Mouse (Mus musculus): ENCODE measurements around the gene Tapbp.

The Tapbp gene

DNA sequence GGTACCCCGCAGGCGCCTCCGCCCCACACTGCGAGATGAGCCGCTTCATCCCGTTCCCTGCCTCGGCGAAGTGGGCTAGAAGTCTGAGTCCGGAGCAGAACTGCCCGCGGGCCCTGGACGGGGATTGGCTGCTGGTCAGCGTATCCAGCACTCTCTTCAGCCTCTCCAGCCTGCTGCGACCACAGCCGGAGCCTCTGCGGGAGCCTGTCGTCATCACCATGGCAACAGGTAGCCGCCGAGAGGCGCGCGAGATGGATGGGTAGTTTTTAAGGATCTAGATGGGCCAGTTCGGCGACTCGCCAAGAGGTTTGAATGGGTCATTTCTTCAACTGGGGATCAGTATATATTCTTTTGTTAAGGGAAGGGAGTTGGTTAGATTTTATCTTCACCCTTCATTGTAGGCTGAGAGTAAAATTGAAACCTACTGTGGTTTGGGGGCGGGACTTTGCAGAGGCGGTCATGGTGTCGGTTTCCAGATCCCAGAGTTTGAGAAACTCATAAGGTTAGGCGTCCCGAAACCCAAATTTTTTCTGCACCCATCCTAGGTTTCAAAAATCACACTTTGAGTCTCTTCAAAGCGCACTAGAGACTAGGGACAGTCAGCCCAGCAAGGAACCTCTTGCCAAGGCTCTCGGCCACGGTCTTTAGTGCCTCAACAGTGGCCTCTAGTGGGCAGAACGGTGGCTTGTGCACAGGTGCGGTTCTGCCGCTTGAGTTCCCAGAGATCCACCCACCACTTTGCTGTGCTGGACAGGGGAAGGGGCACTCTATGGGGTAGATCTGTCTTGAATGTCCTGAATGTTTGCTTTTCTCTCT, 4.8 kb downstream of the Tapbp start:
- DNase-seq (ENCODE audit: inconsistent age in 2 of 2, low spot score in 1 of 2): peak; percentile 86 to 95

GRCm38 (mm10) chr17:33921361-33921760, 5.7 kb downstream of the Tapbp start:
- DNase-seq (ENCODE audit: inconsistent age in 2 of 2, low spot score in 1 of 2): no peak

- DNase-seq (ENCODE audit: inconsistent age in 2 of 2, low spot score in 1 of 2): peak; percentile 33 to 64
Observed at GRCm38 (mm10) chr17:33924577-33925283, 9.0 kb downstream of the Tapbp start.

GRCm38 (mm10) chr17:33925406-33926116, 9.9 kb downstream of the Tapbp start:
- no peak for DNase-seq (ENCODE audit: inconsistent age in 2 of 2, low spot score in 1 of 2)

GRCm38 (mm10) chr17:33926207-33926932, 10.7 kb downstream of the Tapbp start:
- peak in 1 of 2 experiments; percentile 57 for DNase-seq (ENCODE audit: inconsistent age in 2 of 2, low spot score in 1 of 2)

- DNase-seq (ENCODE audit: inconsistent age in 2 of 2, low spot score in 1 of 2): peak in 1 of 2 experiments; percentile 14
Observed at GRCm38 (mm10) chr17:33928251-33928947, 12.7 kb downstream of the Tapbp start.

GRCm38 (mm10) chr17:33929371-33930279, 13.9 kb downstream of the Tapbp start, which contains the start of gene Rgl2:
Gene Rgl2, plus strand, starts transcription at chr17:33929543.
- peak; percentile 93 to 97 for DNase-seq (ENCODE audit: inconsistent age in 2 of 2, low spot score in 1 of 2)

GRCm38 (mm10) chr17:33930280-33931158, 14.8 kb downstream of the Tapbp start:
- DNase-seq (ENCODE audit: inconsistent age in 2 of 2, low spot score in 1 of 2): peak; percentile 78 to 91

DNA sequence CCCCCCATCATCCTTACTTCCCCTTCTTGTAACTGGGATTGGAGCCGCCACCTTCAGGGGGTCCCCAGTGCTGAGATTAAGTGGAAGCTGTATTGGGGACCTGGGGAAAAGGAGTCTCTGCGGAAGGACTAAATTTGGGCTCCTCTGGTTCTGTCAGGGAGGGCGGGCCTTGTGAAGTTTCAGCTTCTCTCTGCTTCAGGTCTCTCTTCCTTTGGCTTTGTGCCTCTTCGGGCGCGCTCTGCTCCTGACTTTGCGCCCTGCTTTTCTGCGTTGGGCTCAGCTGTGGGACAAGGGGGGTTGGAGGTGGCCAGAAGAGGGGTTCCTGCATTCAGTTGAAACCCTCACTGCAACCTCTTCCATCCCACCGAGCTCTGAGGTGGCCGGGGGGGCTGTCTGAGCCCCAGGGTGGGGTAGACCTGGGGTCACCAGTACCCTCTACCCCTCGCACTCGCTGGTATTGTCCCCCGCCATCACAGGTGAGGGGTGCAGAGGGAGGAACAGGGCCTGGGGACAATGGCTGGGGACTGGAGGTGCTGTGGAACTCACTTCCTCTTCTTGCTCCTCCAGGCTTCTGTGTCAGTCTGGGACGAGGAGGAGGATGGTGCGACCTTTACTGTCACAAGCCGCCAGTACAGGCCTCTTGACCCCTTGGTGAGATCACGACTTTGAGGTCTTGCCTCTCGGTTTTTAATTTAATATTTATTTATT, 15.6 kb downstream of the Tapbp start:
- peak in 1 of 2 experiments; percentile 60 for DNase-seq (ENCODE audit: inconsistent age in 2 of 2, low spot score in 1 of 2)

DNA sequence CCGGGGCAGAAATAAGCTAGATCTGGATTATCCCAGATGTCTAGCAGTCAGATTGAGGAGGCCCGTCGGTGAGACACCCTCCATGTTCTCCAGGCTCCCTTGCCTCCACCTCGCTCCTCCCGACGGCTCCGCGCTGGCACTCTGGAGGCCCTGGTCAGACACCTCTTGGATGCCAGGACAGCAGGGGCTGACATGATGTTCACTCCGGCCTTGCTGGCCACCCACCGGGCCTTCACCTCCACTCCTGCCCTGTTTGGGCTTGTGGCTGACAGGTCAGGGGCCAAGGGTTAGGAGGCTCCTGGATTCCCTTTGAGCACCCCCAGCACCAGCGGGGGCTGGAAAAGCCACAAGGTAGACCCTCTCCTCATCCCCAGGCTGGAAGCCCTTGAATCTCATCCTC, 16.2 kb downstream of the Tapbp start:
- no peak for DNase-seq (ENCODE audit: inconsistent age in 2 of 2, low spot score in 1 of 2)

DNA sequence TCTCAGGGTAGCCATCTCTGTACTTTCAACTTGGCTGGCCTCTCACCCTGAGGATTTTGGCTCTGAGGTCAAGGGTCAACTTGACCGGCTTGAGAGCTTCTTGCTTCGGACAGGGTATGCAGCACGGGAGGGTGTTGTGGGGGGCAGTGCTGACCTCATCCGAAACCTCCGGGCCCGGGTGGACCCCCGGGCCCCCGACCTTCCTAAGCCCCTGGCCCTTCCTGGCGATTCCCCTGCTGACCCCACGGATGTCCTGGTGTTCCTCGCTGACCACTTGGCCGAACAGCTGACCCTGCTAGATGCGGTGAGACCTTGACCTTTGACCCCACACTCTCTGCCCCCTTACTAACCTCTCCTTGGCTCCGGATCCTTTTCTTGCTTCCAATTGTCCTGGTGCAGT, 16.7 kb downstream of the Tapbp start:
- DNase-seq (ENCODE audit: inconsistent age in 2 of 2, low spot score in 1 of 2): no peak

GRCm38 (mm10) chr17:33932970-33933369, 17.3 kb downstream of the Tapbp start:
- no peak for DNase-seq (ENCODE audit: inconsistent age in 2 of 2, low spot score in 1 of 2)

- no peak for DNase-seq (ENCODE audit: inconsistent age in 2 of 2, low spot score in 1 of 2)
Observed at GRCm38 (mm10) chr17:33935422-33936055, 19.8 kb downstream of the Tapbp start.

DNA sequence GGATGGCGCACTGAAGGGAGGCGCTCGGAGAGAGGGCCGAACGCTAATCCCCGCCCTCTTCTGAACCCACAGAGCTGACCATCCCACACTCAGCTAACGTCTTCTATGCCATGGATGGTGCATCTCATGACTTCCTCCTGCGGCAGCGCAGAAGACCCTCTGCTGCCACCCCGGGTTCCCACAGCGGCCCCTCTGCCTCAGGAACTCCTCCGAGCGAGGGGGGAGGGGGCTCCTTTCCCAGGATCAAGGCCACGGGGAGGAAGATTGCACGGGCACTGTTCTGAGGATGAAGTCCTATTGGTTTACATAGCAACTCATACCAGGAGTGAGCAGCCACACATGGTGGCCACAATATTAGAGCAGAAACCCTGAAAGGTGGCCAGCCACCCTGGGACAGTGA, 21.3 kb downstream of the Tapbp start:
- DNase-seq (ENCODE audit: inconsistent age in 2 of 2, low spot score in 1 of 2): no peak

GRCm38 (mm10) chr17:33938783-33939182, 23.1 kb downstream of the Tapbp start:
- no peak for DNase-seq (ENCODE audit: inconsistent age in 2 of 2, low spot score in 1 of 2)

GRCm38 (mm10) chr17:33940206-33940805, 24.6 kb downstream of the Tapbp start, which contains the start of the genes Pfdn6 and Wdr46:
Gene Pfdn6, minus strand, starts transcription at chr17:33940343.
Gene Wdr46, plus strand, starts transcription at chr17:33940660.
- peak; percentile 85 to 97 for DNase-seq (ENCODE audit: inconsistent age in 2 of 2, low spot score in 1 of 2)

DNA sequence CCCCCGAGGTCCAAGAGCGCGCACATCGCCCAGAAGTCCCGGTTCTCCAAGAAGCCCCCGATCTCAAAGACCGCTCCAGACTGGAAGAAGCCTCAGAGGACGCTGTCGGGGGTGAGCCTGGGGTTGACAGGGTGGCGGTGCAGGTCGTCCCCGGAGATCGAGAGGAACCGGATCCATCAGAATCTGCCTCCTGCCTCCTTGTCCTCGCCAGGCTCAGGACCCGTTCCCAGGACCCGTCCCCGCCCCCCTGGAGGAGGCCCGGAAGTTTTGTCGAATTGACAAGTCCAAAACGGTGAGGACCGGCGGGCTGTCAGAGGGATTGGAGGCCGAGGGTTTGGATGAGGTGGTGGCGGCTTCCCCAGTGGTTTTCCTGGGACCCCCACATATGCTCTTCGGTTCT, 25.3 kb downstream of the Tapbp start:
- peak; percentile 52 to 68 for DNase-seq (ENCODE audit: inconsistent age in 2 of 2, low spot score in 1 of 2)

Data from adrenal gland, adult (tissue).